Mouse (Mus musculus) midbrain, embryonic 15.5 days (tissue): Measurements from ENCODE around the gene Sema3f. TPM values are rescaled to one million over a fixed set of nuclear protein-coding genes. Genes with fewer than 3 reads are reported as not detected.

ENCODE experiments used
- ATAC-seq: fragments of 200-750 bp; cut with Nextera tagmentation; replicated peaks from 2 replicates; pipeline ENCODE4 v1.8.0; 2017; ENCODE audit warnings: moderate TSS enrichment
- H3K27ac ChIP-seq: fragments of 300-500 bp; sonication (generic); 2 replicates; pipeline ENCODE4 v1.5.1; 2015; ENCODE audit warnings: mild to moderate bottlenecking, inconsistent platforms
- H3K27me3 ChIP-seq: fragments of 300-500 bp; sonication (generic); replicated peaks from 2 replicates; pipeline ENCODE4 v1.6.1; 2015; ENCODE audit warnings: inconsistent platforms
- H3K36me3 ChIP-seq: fragments of 300-500 bp; sonication (generic); replicated peaks from 2 replicates; pipeline ENCODE4 v1.6.1; 2015; ENCODE audit warnings: inconsistent platforms
- H3K4me1 ChIP-seq: fragments of 300-500 bp; sonication (generic); 2 replicates; pipeline ENCODE4 v1.6.1; 2015; ENCODE audit warnings: inconsistent platforms
- H3K4me2 ChIP-seq: fragments of 300-500 bp; sonication (generic); 2 replicates; pipeline ENCODE4 v1.6.1; 2015; ENCODE audit warnings: inconsistent platforms, mild to moderate bottlenecking, moderate library complexity
- H3K4me3 ChIP-seq: fragments of 300-500 bp; sonication (generic); 2 replicates; pipeline ENCODE4 v1.5.1; 2015; ENCODE audit warnings: mild to moderate bottlenecking, inconsistent platforms
- H3K9ac ChIP-seq: fragments of 300-500 bp; sonication (generic); 2 replicates; pipeline ENCODE4 v1.6.1; 2015; ENCODE audit warnings: mild to moderate bottlenecking, inconsistent platforms
- H3K9me3 ChIP-seq: fragments of 300-500 bp; sonication (generic); 2 replicates; pipeline ENCODE4 v1.6.1; 2016; ENCODE audit warnings: inconsistent platforms
- WGBS: fragments of 180-500 bp; shearing (Covaris S2); methylation state at CpG from one replicate; pipeline ENCODE4 v1.1.7; 2015; ENCODE audit warnings: mixed read lengths; 5-methylcytosine and 5-hydroxymethylcytosine counted together
- polyA plus RNA-seq: library from polyadenylated mRNA; unstranded; fragments of >200 nt; fragmentation: Nextera tagmentation; extraction: Ambion mirVana; gene quantifications from 2 replicates; pipeline ENCODE4 v1.2.1, GENCODE M21; 2015

The Sema3f gene
- polyA plus RNA-seq, 1 experiment from 2014 or later = 26.0 TPM

DNA sequence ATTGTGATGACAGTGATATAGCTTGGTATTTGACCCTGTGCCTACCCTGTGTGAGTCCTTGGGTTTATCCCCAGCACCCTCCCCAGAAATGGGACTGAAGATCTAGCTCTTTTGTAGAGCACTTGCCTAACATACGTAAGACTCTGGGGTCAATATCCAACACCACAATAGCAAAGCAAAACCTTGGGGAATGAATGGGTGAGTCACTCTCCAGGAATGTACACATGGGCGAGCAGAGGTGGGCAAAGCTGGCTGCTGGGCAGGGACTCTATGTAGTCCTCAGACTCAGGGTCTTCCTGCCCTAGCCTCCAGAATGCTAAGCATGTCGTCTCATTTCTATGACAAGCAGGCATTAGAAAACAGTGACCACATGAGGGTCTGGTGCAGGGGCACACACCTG lies 61.5 kb downstream of the Sema3f start:
- no peak overlapping the region for H3K4me3 ChIP-seq
- 83% methylated on average over 3 of the region's 3 CpGs for WGBS
- no peak overlapping the region for H3K9ac ChIP-seq
- peaks cover 31% of the 10 kb centered on the region for H3K4me1 ChIP-seq
- H3K9me3 ChIP-seq = no peaks in the 10 kb centered on the region
- no peaks in the 10 kb centered on the region for H3K36me3 ChIP-seq
- H3K4me2 ChIP-seq = no peak overlapping the region
- no peak for ATAC-seq
- H3K27ac ChIP-seq = no peak overlapping the region
- no peaks in the 10 kb centered on the region for H3K27me3 ChIP-seq

DNA sequence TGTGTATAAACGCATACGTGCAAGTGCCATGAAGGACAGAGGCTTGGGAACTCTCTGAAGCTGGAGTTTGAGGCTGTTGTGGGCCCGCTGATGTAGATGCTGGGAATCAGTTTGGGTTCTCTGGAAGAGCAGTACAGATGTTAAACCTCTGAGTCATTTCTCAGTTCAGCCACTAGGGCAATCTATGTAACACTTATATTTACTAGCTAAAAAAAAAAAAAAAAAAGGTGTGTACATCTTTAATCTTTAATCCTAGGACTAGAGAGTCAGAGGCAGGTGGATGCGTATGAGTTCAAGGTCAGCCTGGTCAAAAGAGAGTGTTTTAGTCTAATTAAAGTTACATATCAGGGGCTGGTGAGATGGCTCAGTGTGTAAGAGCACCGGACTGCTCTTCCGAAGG lies 63.3 kb downstream of the Sema3f start:
- H3K4me2 ChIP-seq = no peak overlapping the region
- H3K4me3 ChIP-seq = no peak overlapping the region
- no peaks in the 10 kb centered on the region for H3K27me3 ChIP-seq
- H3K27ac ChIP-seq = no peak overlapping the region
- 82% methylated on average over 6 of the region's 6 CpGs for WGBS
- H3K4me1 ChIP-seq = peaks cover 31% of the 10 kb centered on the region
- no peak for ATAC-seq
- H3K36me3 ChIP-seq = no peaks in the 10 kb centered on the region
- H3K9ac ChIP-seq = no peak overlapping the region
- no peaks in the 10 kb centered on the region for H3K9me3 ChIP-seq

DNA sequence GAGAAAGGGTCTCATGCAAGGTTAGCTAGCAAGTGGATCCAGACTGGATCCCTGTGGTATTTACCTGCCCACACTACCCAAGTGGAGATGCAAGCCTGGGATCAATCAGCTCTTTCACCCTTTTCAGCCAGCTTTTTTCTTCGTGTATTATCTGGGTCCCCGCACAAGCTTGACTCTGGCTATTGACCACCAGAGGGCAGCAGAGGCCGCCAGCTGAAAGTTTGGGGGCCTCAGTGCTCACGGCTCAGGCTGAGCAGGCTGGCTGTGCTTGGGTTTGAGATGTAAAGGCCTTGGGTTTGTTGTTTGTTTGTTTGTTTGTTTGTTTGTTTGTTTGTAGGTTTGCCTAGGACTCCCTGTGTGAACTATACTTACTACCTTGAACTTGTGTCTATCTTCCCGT lies 64.7 kb downstream of the Sema3f start:
- WGBS = 10% methylated on average over 5 of the region's 5 CpGs
- Histone ChIP-seq H3K27me3 (no peaks in the 10 kb centered on the region), H3K9ac (0 out of 2 replicates have a peak overlapping the region, but pooled peaks have one; percentile 19), H3K4me3 (no peak overlapping the region), H3K27ac (no peak overlapping the region), H3K9me3 (no peaks in the 10 kb centered on the region), H3K4me2 (no peak overlapping the region), H3K36me3 (no peaks in the 10 kb centered on the region), H3K4me1 (peaks cover 22% of the 10 kb centered on the region)
- peak; percentile 57 for ATAC-seq

DNA sequence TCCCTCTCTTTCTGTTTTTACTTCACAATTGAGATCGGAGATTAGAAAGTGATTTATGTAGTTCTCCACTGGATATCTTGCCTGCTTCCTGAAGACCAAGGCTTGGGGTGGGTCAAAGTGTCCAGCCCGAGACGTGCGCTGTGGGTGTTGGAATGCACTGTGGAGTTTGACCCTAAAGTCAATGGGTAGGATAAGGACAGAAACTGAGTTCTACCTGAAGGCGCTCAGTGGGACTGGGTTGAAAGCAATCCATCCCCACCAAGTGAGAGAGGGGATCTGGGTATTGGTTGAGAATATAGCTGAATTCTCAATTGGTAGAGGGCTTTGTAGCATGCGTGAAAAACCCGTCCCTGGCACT lies 65.1 kb downstream of the Sema3f start:
- H3K4me1 ChIP-seq = peaks cover 18% of the 10 kb centered on the region
- no peak overlapping the region for H3K27ac ChIP-seq
- no peaks in the 10 kb centered on the region for H3K36me3 ChIP-seq
- peak overlapping the region; percentile 37; the same call in 1 of the 2 replicates for H3K4me3 ChIP-seq
- ATAC-seq = peak; percentile 9; the same call in 1 of the 2 replicates
- peak overlapping the region; percentile 35; the same call in 1 of the 2 replicates for H3K9ac ChIP-seq
- H3K27me3 ChIP-seq = no peaks in the 10 kb centered on the region
- H3K4me2 ChIP-seq = peak overlapping the region; percentile 63
- H3K9me3 ChIP-seq = no peaks in the 10 kb centered on the region
- 51% methylated on average over 7 of the region's 7 CpGs for WGBS

DNA sequence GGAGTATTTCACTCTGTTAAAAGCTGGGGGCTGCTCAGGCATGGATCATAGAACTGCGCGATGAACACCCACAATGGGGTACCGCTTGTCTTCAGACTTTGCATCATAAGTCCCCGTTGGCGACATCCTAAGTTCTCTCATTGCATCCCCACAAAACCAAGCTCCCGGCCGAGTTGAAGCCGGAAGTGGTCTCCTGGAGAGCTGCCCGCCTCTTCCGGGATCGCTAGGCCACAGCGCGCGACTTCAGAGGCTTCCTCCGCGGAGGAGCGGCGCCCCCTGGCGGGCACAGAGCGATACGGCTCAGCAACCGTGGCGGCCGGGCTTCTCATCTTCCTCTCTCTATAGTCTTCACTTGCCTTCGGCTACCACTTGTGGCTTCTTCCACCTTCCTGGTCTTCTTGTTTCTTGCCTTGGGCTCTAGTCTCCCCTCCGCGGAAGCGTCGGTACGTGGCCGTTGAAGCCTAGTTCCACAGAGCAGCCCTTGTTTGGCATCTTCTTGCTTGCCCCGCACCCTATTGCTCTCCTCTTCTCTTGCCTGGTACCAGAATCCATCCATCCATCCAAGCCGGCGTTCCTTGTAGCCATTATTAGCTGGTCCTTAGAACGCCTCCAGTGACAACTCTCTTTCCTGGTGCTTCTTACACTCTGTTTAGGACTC lies 65.7 kb downstream of the Sema3f start:
- Histone ChIP-seq H3K27me3 (no peaks in the 10 kb centered on the region), H3K9me3 (no peaks in the 10 kb centered on the region), H3K27ac (peak overlapping the region; percentile 54; the same call in 1 of the 2 replicates), H3K36me3 (no peaks in the 10 kb centered on the region), H3K4me1 (peaks cover 16% of the 10 kb centered on the region), H3K9ac (peak overlapping the region; percentile 35), H3K4me3 (peak overlapping the region; percentile 37), H3K4me2 (peak overlapping the region; percentile 63)
- WGBS = 3% methylated on average over 35 of the region's 35 CpGs
- ATAC-seq = peak; percentile 81

- H3K4me3 ChIP-seq = no peak overlapping the region
- no peak overlapping the region for H3K9ac ChIP-seq
- H3K4me2 ChIP-seq = peak overlapping the region; percentile 63
- H3K27me3 ChIP-seq = no peaks in the 10 kb centered on the region
- no peak for ATAC-seq
- no peak overlapping the region for H3K27ac ChIP-seq
- WGBS = 93% methylated on average over 13 of the region's 13 CpGs
- H3K9me3 ChIP-seq = no peaks in the 10 kb centered on the region
- H3K4me1 ChIP-seq = peaks cover 16% of the 10 kb centered on the region
- H3K36me3 ChIP-seq = no peaks in the 10 kb centered on the region
These were observed 66.6 kb downstream of the Sema3f start for GRCm38 (mm10) chr9:107643544-107644214.

DNA sequence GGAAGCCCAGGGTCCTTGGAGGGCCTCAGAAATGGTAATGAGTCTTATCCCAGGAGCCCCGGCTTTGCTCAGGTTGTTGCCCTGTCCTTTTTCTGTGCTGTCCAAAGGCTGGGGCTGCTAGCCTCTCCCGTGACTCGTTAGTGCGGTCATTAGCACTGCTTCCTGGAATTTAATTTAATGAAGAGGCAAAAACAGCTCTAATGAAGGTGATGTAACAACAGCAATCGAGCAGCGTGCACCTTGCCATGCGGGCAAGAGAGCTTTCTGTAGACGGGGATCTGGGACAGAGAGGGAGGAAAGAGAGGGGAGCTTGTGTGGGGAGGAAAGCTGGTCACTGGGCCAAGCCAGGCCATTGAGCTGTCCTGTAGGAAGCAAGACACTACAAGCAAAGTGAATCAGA lies 68.6 kb downstream of the Sema3f start:
- ATAC-seq = no peak
- H3K36me3 ChIP-seq = no peaks in the 10 kb centered on the region
- H3K9ac ChIP-seq = no peak overlapping the region
- WGBS = 36% methylated on average over 8 of the region's 8 CpGs
- peaks cover 28% of the 10 kb centered on the region for H3K4me1 ChIP-seq
- no peak overlapping the region for H3K27ac ChIP-seq
- H3K27me3 ChIP-seq = no peaks in the 10 kb centered on the region
- H3K9me3 ChIP-seq = no peaks in the 10 kb centered on the region
- H3K4me3 ChIP-seq = no peak overlapping the region
- H3K4me2 ChIP-seq = no peak overlapping the region

- Histone ChIP-seq H3K27ac (no peak overlapping the region), H3K4me2 (no peak overlapping the region), H3K4me1 (peaks cover 37% of the 10 kb centered on the region), H3K4me3 (no peak overlapping the region), H3K27me3 (no peaks in the 10 kb centered on the region), H3K9ac (no peak overlapping the region), H3K9me3 (no peaks in the 10 kb centered on the region), H3K36me3 (no peaks in the 10 kb centered on the region)
- no peak for ATAC-seq
- 42% methylated on average over 8 of the region's 8 CpGs for WGBS
These were observed 70.0 kb downstream of the Sema3f start for GRCm38 (mm10) chr9:107640257-107640772.

- ATAC-seq = peak; percentile 44
- 2% methylated on average over 7 of the region's 7 CpGs for WGBS
- no peak overlapping the region for H3K4me3 ChIP-seq
- no peaks in the 10 kb centered on the region for H3K27me3 ChIP-seq
- H3K27ac ChIP-seq = peak overlapping the region; percentile 80
- peaks cover 50% of the 10 kb centered on the region for H3K4me1 ChIP-seq
- peak overlapping the region; percentile 33; the same call in 1 of the 2 replicates for H3K4me2 ChIP-seq
- no peaks in the 10 kb centered on the region for H3K9me3 ChIP-seq
- no peak overlapping the region; the same call in 1 of the 2 replicates for H3K9ac ChIP-seq
- H3K36me3 ChIP-seq = no peaks in the 10 kb centered on the region
These were observed 73.2 kb downstream of the Sema3f start for GRCm38 (mm10) chr9:107637070-107637469.

- Histone ChIP-seq H3K4me2 (peak within 1 kb of the TSS; percentile 97), H3K27me3 (no peaks in the 10 kb centered on the region), H3K36me3 (no peaks in the 10 kb centered on the region), H3K4me1 (peaks cover 66% of the 10 kb centered on the region), H3K27ac (peak within 1 kb of the TSS; percentile 92), H3K4me3 (peak within 1 kb of the TSS; percentile 76), H3K9ac (peak within 1 kb of the TSS; percentile 90), H3K9me3 (no peaks in the 10 kb centered on the region)
- ATAC-seq = peak; percentile 90
- WGBS = 5% methylated on average over 35 of the region's 38 CpGs
These were observed 74.8 kb downstream of the Sema3f start, which contains the start of gene Gnai2 for GRCm38 (mm10) chr9:107635279-107636028. Gnai2 (minus strand) TSS chr9:107635367.

GRCm38 (mm10) chr9:107634406-107635278 lies 75.6 kb downstream of the Sema3f start:
- no peaks in the 10 kb centered on the region for H3K27me3 ChIP-seq
- H3K9ac ChIP-seq = peak overlapping the region; percentile 90
- H3K4me2 ChIP-seq = peak overlapping the region; percentile 97
- peaks cover 75% of the 10 kb centered on the region for H3K4me1 ChIP-seq
- H3K9me3 ChIP-seq = no peaks in the 10 kb centered on the region
- H3K27ac ChIP-seq = peak overlapping the region; percentile 92
- under 1% methylated on average over 35 of the region's 35 CpGs for WGBS
- no peaks in the 10 kb centered on the region for H3K36me3 ChIP-seq
- ATAC-seq = 0 out of 2 replicates have a peak, but pooled peaks have one; percentile 4
- peak overlapping the region; percentile 76 for H3K4me3 ChIP-seq
